Mouse (Mus musculus) heart, postnatal 14 days (tissue): ENCODE measurements around the gene Letm1. TPM values are rescaled to one million over a fixed set of nuclear protein-coding genes. Genes with fewer than 3 reads are reported as not detected.
A peak's percentile ranks its signal among the peaks of the same experiment; 100 is the strongest.

Experiments used
- DNase-seq, 2 experiments: peaks; one replicate each; pipeline ENCODE4 v3.0.0; 2021 to 2022
- intact Hi-C: fragments of 180-260 bp; cut with DNase I; formaldehyde crosslinking; loops from one replicate; pipeline ENCODE4 v1.15.1; 2025
- total RNA-seq, 2 experiments: library from RNA; stranded (reverse); gene quantifications; 2 replicates each; pipeline ENCODE4 v1.2.3; 2021

Gene Letm1
- total RNA-seq, 2 experiments from 2014 or later = 148 to 169 TPM

DNA sequence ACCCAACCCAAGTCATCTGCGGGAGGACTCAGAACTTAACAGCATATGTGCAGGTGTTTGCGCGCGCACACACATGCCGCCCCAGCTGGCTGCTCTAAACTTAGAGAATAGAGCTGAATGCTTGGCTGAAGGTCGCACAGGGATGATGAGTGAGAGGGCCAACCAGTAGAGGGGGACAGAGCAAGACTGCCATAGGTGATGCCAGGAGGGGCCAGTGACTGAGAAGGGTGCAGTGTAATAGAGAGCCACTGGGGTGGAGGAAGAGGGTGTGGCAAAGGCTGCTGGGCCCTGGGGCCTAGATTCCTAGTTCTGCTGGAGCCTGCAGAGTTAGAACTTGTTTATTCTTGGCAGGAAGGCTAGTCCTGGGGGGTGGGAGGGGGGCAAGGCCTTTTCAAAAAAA, 66.2 kb downstream of the Letm1 start:
- intact Hi-C loops = no loop called here
- no peak for DNase-seq

DNA sequence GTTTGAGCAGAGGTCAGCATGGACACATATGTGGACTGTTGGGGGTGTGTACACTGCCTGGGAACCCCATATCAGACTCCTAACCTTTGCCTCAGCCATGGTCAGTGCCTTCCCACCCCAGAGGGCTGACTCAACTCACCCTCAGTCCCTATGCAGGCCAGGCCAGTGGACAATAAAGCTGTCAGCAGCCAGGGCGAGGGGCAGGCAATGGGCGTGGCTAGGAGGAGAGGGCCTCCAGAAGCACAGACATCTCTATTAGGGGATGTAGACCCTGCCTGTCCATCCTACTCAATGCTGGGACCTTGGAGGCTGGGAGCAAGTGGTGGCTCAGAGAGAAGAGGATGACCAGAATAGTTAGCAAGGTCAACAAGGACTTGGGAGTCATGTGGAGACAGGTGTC, 67.4 kb downstream of the Letm1 start:
- intact Hi-C loops = no loop called here
- DNase-seq = no peak

DNA sequence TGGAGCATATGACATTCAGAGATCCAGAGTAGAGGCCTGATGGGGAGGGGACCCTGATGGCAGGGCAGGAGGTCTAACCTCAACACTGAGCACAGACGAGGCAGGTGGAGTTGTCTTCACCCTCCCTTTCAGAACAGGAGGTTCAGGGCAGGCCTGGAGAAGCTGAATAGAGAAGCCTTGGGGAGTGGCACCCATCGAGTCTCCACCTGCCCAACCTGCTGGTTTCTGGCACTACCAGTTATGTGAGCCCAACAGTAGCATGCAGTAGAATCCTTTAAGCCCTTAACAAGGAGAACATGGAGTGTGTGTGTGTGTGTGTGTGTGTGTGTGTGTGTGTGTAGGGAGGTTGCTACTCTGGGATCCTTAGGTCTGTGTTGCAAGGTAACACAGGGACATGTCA, 70.1 kb downstream of the Letm1 start:
- intact Hi-C loops = no loop called here
- no peak for DNase-seq

DNA sequence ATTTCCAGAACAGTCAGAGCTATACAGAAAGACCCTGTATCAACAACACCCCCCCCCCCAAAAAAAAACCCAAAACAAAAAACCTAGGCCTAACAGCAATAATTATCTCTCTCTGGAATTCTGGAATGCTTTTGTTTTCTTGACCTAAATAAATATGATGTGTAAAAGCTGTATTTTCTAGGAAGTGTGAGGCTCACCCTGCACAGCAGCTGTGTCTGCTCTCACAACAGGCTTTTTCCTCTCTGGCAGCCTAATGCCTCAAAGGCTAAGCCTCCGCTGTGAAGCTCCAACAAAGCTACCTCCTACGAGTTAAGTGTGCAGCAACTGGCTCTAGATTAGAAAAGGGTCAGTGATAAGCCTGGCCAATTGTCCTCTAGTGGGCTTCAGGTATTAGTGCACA, 73.6 kb downstream of the Letm1 start:
- intact Hi-C loops = no loop called here
- DNase-seq = no peak

DNA sequence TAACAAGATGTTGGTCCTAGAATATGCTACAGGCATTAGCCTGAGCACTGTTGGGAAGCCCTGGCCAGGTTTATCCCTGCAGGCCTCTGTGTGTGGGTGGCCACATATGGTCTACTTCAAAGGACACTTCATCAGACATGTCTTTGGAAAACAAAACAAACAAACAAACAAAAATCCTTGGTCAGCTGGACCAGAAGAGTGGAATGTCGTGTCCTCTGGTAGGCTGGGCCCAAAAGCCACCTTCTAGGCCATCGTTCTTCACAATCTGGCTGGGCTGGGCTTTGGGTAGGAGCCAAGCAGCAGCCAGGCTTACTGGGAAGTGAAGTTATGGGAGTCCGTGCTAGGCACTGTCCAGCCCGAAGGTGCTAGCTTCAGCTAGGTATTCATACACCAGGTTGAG, 75.5 kb downstream of the Letm1 start:
- intact Hi-C loops = no loop called here
- no peak for DNase-seq

DNA sequence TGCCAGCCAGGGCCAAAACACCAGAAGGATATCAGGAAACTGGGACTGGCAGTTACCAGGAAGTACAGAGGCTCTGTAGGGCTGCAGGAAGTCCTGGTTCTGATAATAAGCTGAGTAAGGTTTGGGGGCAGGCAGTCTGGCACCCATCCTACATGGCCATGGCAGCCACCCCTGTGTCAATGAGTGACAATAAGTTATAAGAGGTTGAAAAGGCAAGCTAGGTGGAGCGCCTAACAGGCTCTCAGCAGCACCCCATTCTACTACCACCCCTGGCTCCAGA, 76.3 kb downstream of the Letm1 start:
- DNase-seq = no peak
- intact Hi-C loops = no loop called here

DNA sequence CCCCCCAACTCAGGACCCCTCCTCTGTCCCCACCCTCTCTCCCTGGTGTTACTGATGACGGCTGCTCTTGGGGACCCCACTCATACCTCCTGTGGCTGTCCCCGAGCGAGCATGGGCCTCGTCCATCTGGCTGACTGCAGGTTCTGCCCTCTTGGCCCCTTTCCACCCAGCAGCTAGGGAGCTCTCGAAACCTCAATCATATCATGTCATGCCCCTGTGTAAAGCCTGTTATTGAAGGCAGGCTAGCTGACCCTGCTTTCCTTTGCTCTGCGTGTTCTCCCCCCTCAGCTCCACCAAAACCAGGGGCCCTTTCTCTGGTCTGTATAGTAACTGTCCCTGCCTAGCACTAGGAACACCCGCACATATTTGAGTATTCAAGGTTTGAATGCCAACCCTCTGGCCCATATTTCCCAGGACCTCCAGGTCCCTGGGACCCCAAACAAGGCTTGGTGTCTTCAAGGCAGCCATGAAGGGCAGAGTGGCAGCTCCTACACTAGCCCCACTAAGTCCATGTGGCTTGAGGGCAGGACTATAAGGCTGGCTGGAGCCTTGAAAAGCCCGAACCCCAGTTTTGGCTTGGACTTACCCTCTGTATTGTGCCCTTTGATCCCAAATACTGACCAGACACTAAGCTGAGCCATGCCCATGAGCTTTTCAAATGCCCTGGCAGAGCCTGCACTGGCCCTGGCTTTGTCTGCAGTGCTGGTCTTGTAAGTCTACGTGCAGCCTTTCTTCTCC, 76.8 kb downstream of the Letm1 start:
- DNase-seq = peak in 1 of 2 experiments; percentile 45
- intact Hi-C loops = no loop called here

DNA sequence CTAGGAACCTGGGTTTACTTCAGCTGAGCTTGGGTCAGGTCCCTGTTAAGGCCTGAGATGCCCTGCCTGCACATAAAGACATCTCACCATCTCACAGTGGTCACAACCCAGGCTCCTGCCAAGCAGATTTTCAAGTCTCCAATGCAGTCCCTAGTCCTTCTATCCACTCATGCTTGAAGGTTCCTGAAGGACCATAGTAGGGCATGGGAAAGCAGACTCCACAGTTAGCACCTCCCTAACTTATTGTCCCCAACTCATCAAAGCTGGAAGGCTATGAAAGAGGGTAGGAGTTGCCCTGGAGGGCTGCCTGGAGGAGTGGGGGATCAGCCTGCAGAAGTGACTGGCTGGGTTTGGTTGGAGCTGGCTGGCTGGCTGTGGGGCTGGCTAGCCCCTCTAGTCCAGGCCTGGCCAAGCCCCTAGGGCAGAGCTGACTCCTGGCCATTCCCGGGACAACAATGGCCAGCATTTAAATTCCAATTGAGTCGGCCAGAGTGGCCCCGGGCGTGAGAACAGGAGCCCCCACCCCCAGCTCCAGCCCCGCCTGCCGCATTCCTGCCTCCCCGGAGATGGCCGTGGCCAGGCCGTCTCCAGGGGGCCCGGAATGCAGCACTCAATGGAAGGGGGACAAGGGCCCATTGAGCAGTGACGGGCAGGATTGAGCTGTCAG, 77.5 kb downstream of the Letm1 start:
- intact Hi-C loops = no loop called here
- DNase-seq = no peak

DNA sequence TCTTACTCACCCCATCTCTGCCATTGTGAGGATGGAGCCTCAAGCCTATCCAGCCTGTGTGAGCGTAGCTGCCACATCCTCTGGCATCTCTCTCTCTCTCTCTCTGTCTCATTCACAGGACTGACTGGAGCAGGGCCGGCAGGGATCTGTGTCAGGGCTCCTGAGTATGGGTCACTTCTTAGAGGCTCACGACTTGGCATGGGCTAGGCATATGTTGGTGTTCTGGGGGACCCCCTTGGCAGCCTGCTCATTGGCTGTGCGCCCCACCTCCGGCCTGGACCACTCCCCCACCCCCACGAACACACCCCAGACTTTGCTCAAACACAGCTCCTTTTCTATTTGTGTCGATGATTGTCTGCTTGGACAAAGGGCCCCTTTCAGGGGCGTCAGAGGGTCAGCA, 78.6 kb downstream of the Letm1 start:
- intact Hi-C loops = no loop called here

DNA sequence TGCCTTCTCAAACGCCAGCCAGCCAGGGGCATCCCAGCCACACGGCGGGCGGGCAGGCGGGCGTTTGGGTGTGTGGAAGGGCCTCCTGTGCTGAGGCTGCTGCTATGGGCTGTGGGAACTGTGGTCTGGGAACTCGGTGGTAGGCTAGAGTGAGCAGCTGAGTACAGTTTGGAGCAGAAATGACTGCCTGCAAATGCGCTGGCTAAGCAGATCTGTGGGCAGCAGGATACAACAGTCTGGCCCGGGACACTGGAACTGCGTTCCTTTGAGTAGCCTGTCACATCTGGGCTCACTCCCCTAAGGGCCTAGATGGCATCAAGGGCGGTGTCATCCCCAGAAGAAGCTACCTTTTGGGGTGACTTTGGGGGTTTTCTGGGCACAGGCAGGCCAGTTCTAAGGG, 80.8 kb downstream of the Letm1 start:
- intact Hi-C loops = no loop called here
- DNase-seq = no peak

More for the DNA sequence above, 78.6 kb downstream of the Letm1 start:
- no peak for DNase-seq

DNA sequence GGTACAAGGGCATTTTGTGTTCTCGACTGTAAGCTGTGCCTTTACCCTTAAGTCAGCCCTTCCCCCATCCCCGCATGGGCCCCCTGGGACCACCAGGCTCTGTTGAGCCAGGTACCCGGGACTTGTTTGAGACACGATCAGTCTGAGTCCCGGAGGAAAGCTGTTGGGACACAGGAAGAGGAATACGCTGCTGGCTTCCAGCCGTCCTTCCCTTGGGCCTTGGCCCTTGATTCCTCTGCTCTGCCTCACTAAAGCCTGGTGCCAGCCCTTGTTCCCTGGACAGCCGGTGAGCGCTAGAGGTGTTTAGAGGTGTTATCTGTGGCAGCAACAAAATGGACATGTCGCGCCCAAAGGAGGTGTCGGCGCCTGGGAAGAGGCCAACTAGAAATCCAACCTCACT, 82.6 kb downstream of the Letm1 start:
- peak in 1 of 2 experiments; percentile 38 for DNase-seq
- intact Hi-C loops = no loop called here

DNA sequence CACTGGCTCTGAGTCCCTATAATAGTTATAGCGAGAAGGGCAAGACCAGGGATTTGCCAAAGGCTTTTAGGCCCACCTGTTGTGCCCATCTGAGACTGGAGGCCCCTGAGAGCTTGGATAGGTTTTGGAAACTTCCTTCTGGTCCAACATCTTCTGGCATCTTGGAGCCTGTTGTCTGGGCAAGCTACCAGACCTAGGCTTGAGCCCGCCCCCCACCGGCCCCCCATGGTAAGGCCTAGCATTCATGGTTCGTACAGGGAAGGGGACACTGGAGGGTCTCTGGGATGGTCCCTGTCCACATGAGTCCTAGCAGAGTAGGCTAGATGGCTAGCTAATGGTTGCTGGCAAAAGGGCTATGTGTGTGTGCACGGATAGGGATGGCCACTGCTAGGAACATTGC, 83.9 kb downstream of the Letm1 start:
- no peak for DNase-seq
- intact Hi-C loops = no loop called here

DNA sequence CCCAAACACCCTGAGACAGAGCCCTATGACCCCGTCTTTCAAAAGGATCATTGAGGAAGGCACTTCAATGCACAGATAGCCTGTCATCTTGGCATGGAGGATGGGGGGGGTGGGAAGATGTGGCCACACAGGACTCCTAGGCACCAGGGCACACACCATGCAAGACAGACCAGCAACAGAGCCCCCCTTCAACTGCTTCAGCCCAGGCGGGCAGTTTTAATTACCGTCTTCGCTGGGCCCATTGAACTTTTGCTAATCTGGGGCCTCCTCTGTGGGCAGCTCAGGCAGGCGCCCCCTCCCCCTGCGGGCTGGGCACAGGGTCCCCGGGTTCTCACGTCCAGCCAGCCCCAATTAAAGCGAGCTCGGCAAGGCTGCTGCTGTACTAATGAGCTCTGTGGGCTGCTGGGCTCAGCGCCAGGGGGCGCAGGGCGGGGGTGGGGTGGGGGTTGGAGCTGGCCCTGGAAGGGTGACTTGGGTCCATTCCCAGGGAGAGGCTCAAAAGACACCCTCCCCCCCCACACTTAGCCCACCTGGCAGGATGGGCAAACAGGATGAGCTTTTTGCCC, 84.6 kb downstream of the Letm1 start:
- DNase-seq = no peak
- intact Hi-C loops = no loop called here

DNA sequence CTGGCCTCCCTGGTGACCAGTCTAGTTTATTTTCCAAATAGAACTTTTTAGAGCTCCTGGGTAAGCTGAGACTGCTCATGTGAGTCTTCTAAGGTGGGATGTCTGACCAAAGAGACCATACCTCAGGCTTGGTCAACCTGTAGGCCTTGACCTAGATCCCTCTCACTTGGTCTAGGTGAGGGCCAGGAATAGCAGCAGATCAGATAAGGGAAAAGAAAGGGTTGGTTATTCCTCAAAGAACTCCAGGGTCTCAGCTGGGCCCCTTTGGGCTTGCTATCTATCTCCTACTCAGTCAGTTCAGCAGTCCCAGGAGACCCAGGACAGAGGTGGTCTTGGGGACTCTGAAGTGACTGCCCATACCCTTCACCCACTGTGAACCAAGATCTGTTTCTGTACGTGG, 85.1 kb downstream of the Letm1 start:
- DNase-seq = no peak
- intact Hi-C loops = no loop called here

DNA sequence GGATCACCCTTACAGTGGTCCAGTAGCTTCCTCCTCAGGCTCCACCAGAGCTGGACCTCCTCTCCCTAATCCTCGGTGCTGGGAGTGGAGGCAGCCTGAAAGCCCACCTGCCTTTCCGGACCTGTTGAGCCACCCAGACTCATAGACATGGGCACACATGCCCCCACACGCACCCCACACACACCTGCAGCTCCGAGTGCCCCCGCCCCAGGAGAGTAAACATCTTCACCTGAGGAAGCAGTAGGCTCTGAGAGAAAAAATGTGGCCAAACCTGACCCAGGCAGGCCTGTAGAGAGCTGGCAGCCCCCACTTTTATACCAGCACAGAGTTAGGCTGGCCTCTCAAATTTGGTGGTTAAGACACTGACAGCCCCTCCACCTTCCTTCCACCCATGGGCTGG, 86.2 kb downstream of the Letm1 start:
- DNase-seq = no peak
- intact Hi-C loops = no loop called here

DNA sequence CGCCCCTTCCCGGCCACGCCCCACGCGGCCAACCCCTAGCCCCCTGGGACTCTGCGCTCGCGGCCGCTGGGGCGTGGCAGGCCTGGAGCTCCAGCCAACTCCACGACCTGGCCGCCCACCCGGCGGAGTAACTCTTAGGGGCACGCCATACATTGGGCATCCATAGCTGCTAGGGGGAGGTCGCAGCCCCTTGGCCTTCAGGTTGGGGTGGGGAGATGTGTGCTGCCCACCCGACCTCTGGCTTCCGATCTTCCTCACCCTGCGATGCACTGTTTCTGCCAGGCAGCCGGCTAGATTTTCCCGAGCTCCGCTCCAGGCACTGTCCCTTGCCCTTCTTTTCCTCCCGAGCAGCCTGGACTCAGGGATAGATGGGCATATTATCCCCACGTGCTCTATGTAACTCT, 86.9 kb downstream of the Letm1 start:
- intact Hi-C loops = no loop called here
- no peak for DNase-seq

DNA sequence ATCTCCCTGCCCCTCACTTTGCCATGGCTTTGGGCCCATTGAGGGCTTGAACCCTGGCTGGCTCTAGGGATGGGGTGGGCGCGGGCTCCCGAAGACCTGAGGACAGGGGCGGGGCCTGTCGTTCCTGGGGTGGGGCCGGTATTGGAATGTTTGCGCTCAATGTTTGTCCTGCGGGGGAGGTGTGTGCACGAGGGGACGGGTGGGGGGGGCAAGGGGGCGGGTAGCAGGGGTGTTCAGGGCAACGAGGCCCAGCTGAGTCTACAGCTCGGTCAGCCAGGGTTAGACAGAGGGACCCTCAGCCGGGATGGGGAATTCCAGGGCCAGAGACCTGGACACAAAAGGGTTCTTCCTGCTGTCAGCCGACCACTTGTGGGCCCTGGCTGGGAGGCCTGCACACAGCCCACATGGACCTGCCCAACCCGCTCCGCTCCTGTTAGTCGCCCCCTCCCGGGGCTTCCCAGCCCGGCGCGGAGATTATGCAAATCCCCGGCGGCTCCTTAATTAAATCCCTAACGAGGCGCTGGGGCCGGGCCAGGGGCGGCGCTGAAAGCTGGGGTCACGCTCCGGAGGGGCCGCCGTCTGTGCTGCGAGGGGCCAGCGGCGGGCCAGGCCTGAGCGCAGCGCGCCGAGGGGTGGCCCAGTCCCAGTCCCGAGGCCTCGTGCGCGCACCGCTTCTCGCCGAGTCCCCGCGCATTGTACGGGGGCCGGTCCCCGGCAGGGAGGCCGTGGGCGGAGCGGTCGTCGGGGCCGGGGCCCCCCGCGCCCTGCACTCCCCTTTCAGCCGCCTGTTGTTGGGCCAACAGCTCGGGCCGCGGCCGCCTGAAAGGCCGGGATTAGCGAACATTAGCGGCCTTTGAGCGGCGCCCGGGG, 87.5 kb downstream of the Letm1 start:
- intact Hi-C loops = no loop called here

DNA sequence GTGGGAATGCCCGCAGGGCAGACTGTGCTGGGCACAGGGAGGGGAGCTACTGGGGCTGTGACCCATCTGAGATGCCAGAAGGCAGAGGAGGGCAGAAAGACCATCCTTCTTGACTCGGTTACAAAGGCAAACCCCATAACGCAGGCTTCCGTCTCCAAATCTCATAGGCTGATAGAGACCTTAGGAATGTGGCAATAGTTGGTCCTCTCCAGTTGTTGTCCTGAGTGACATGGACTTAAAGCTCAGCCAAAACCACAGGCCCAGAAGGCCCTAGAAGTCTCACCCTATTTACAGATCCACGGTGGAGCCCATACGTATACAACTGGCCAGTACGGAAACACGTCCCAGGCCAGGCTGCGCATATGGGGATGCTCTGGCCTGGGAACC, 88.2 kb downstream of the Letm1 start:
- DNase-seq = no peak
- intact Hi-C loops = no loop called here

More for the DNA sequence above, 87.5 kb downstream of the Letm1 start:
- DNase-seq = peak; percentile 56 to 66

DNA sequence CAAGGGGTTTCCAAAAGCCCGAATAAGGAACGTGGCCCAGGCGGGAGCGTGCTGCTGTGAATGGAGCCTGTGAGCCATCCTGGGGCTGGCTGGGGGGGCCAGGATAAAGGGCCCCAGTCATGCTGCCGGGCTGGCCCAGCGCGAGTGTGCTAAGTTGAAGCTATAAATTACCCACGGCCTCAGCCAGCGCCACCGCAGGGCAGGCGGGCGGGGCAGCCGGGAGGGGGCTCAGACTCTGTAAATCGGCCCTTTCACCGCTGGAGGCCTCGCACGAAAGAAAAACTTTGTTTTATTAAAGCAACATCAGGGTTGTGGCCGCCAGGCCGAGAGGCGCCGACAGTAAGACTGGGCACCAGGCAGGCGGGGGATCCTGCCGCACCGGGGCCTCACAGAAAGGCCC, 90.2 kb downstream of the Letm1 start:
- DNase-seq = peak in 1 of 2 experiments; percentile 37
- intact Hi-C loops = no loop called here

DNA sequence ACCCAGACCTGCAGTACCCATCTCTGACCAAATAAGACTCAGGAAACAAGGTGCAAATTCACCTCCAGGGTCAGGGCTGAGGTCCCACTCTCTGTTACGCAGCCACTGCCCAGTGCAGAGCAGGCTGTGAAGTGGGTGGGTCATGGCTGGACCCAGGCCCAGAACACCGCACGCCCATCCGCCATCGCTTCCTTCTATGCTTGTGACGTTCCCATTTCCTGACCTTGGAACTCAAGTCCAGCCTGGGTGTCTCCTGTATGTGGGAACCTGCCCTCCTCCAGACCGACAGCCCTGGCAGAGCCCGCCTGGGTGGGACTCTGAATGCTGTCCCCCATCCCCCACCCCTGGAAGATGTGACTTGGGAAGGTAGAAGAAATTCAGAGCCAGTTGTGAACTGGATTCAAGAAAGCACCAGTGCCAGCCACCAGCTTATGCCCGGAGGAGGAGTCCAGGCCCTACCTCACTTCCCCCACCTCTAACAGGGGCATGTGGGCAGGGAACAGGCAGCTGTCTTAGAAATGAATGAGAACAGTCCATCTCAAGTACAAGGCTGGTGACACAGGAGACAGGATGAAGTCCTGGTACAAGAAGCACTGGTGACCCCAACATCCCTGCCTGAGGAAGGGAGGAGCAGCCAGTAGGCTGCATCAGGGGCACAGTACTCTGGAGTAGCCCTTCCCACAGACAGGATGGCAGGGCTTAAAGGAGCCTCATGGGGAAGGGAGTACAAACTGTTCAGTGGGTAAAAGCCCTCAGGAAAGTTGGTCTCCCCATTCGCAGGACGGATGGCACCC, 92.6 kb downstream of the Letm1 start:
- DNase-seq = peak; percentile 45 to 67
- intact Hi-C loops = loop anchor here (5.0 kb wide), 2 partner anchors 32 to 272 kb away; partner anchors contain the start of gene Fgfr3
